Mouse (Mus musculus): ENCODE data around the gene Ugt1a2.
"Not testable (repeated sequence)": the region's sequence is repeated elsewhere in the genome, so short reads cannot be mapped to it uniquely, and the experiment has no call there.

Gene Ugt1a2

DNA sequence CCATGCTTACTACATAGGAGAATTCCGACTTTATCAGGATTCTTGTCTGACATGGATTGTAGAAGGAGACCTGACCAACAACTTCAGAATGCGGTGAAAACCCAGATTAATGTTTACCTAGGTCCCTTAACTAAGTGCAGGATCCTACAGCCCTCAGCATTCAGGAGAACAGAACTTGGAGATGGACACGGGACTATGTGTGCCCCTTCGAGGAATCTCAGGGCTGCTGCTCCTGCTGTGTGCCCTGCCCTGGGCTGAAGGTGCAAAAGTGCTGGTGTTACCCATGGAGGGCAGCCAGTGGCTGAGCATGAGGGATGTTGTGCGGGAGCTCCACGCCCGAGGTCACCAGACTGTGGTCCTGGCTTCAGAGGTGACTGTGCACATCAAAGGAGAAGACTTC, at the start of gene Ugt1a2:
TSS of gene Ugt1a2 (plus strand) at position 146 of the 400 bp plus-strand sequence.
- no peak for DNase-seq (ENCODE audit: low read depth, low spot score)

DNA sequence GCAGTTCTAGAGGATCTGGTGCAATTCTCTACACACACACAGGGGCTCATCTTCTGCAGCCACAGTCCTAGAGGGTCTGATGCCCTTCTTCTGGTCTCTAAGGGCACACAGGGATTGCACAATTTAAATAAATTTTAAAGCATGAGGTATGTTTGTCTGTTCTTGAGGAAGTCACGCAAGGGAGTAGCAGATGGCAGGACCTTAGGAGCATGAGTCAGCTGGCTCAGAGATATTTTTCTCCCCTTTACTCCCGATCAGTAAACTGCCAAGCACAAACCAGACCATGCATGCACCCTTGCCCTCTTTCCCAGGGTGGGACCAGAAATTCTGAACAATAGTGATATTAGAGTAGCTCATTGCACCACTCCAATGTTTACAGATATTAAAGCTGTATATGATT, 42.0 kb upstream of the Ugt1a2 start:
- DNase-seq (ENCODE audit: low read depth, low spot score): no peak

DNA sequence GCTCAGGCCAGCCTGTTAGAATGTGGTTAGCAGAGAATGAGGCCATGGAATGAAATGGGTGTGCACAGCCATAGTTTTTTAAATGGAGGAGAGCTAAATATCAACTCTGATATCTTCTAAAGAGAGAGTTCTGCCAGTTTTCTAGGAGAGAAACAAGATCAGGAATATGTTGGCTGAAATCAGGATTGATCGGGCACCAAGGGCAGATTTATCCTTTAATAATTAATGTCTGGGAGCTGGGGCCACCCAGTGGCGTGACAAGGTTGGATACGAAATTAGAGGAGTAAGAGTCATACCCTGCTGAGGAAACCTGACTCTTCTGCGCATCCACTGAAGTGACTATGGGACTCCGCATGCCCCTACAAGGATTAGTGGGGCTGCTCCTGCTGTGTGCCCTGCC, 34.7 kb upstream of the Ugt1a2 start, which contains the start of gene Ugt1a5:
TSS of gene Ugt1a5 (plus strand) at position 302 of the 400 bp plus-strand sequence.
- DNase-seq (ENCODE audit: low read depth, low spot score): no peak

GRCm38 (mm10) chr1:88172190-88172589, 28.2 kb upstream of the Ugt1a2 start:
- DNase-seq (ENCODE audit: low read depth, low spot score): not testable (repeated sequence)

- no peak for DNase-seq (ENCODE audit: low read depth, low spot score)
These were observed 20.7 kb upstream of the Ugt1a2 start for GRCm38 (mm10) chr1:88179657-88180056.

GRCm38 (mm10) chr1:88186325-88186935, 14.0 kb upstream of the Ugt1a2 start:
- DNase-seq (ENCODE audit: low read depth, low spot score): no peak

- no peak for DNase-seq (ENCODE audit: low read depth, low spot score)
These were observed 8.3 kb upstream of the Ugt1a2 start for GRCm38 (mm10) chr1:88192136-88192535.

- no peak for DNase-seq (ENCODE audit: low read depth, low spot score)
These were observed 4.7 kb upstream of the Ugt1a2 start for GRCm38 (mm10) chr1:88195687-88196086.

DNA sequence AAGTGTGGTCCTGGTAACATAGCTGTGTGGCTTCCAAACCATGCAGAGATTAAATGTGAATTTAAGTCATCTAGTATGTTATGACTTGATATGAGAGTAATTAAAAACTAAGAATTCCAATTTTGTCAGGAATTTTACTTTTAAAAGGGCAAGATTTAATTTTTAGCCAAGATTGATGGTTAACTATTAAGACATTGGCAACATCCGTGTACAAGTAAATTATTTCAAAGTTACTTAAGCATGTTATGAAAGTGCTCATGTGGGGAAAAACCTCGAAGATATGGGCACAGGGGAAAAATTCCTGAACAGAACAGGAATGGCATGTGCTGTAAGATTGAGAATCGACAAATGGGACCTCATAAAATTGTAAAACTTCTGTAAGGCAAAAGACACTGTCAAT, 3.0 kb upstream of the Ugt1a2 start:
- no peak for DNase-seq (ENCODE audit: low read depth, low spot score)

- DNase-seq (ENCODE audit: low read depth, low spot score): no peak
These were observed 405 bp upstream of the Ugt1a2 start for GRCm38 (mm10) chr1:88199996-88200395.

DNA sequence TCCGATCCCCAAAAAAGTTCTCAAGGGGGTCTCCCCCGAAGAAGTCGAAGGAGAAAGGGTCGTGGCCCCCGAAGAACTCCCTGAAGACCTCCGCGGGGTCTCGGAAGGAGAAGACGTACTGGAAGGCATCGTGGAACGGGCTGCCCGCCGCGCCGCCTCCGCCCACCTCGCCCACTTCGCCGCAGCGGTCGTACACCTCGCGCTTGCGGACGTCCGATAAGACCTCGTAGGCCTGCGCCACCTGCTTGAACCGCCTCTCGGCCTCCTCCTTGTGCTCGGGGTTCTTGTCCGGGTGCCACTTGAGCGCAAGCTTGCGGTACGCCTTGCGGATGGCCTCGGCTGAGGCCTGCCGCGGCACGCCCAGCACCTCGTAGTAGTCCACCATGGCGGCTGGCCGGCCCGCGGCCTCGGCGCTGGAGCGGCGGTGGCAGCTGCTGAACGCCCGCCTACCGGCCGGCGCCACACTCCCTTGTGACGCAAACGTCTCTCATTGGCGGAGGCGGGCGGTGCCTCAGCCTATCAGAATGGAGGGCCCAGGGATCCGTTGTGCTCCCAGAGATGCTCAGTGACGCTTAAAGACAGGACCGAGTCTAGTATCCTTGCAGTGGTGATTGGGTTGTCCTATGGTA, 5.0 kb downstream of the Ugt1a2 start, which contains the start of gene Dnajb3:
TSS of gene Dnajb3 (minus strand) at position 489 of the 629 bp plus-strand sequence.
- DNase-seq (ENCODE audit: low read depth, low spot score): peak; percentile 73

DNA sequence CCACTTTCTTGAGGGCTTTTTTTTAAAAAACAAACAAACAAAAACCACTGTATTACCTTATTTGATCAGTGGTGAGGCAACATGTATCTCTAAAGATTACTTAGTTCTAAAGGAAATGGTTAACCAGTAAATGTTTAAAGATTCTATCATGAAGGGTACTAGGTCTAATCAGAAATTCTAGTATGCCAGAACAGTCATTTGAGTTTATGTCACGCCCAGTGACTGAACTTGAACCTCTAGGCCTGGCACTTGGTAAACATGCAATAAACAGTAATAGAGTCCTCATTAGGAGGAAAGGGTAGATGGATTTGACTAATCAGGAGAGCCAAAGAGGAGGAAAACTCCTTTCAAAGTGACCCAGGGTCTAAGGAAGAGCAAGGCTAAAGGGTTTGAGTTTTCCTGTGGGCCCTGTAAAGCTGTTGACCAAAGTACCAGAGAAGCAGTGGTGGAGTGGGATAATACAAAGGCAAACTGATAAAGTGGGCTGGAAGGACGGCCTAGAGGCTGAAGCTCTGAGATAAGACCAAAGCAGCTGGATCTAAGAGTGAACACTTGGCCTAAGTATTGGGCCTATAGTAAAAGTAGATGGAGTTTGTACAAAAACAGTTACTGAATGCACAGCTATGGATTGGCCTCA, 6.6 kb downstream of the Ugt1a2 start:
- no peak for DNase-seq (ENCODE audit: low read depth, low spot score)

- DNase-seq (ENCODE audit: low read depth, low spot score): no peak
These were observed 11.4 kb downstream of the Ugt1a2 start, which contains the start of gene Ugt1a1 for GRCm38 (mm10) chr1:88211812-88212211. TSS of gene Ugt1a1 (plus strand) at chr1:88211959.

- no peak for DNase-seq (ENCODE audit: low read depth, low spot score)
These were observed 12.1 kb downstream of the Ugt1a2 start for GRCm38 (mm10) chr1:88212341-88213045.

DNA sequence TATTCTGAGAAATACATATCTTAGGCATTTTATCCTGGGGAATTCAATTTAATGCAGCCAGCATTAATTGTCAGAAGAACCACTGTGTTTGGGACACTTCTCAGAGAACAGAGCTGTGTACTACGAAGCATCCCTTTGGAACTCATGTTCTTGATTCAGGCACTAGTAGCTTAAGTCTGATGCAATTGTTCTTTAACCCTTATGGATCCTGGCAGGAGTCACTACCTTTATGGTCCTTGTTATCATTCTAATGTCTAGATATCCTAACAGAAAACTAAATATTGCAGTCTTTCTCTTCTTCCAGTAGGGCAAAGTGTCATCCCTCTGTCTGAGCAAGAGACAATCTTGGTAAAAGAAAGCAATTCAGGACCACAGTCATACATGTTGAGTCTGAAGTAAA, 12.7 kb downstream of the Ugt1a2 start:
- no peak for DNase-seq (ENCODE audit: low read depth, low spot score)

DNA sequence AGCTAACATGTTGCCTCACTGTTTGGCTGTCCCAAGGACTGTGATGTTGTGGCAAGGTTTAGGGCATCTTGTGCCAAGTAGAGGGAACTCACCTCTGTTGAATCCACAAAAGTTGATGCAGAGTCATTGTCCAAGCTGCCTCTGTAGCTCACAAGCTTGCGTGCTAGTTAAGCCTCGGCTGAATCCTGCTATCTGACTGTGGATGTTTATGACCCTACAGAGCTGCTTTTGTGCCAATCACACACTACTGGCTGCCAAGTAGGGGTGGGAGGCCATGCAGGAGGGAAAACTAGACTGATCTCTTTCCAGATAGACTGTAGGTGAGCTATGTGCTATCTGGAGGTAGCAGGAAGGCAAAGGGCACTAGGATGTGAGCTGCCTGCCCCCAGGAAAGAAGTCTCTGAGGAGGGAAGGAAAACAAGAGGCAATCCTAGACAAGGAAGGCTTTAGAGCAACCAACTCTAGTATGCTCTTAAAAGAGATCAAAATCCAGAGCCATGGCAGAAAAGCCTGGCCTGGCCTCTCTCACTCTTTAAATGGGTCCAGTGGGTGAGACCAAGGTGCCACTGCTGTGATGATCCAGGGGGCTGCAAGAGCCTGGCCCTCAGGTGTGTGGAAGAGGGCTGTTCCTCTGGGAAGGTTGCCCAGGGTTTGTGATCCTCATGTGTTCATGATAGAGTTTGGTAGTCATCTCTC, 13.5 kb downstream of the Ugt1a2 start:
- no peak for DNase-seq (ENCODE audit: low read depth, low spot score)

DNA sequence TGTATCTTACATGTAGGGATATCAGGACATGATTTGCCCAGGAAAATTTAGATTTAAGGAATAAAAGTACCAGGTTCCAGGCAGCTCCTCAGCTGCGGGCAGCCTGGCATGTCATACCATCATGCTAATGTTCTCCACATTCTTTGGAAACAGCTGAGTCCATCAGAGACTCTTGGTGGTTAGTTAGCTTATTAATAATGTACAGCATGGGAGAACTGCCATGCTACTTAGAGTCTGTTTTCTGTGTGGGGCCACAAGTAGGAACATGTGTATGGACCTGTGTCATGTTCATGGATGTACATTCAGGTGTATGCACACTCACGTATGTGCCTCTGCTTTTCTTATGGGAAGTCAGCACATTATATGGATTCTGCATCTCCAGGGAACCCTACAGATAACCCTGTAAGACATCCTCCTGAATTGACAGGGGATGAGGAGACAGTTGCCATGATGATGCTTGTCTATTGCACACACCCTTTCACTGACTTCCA, 14.1 kb downstream of the Ugt1a2 start:
- no peak for DNase-seq (ENCODE audit: low read depth, low spot score)

DNA sequence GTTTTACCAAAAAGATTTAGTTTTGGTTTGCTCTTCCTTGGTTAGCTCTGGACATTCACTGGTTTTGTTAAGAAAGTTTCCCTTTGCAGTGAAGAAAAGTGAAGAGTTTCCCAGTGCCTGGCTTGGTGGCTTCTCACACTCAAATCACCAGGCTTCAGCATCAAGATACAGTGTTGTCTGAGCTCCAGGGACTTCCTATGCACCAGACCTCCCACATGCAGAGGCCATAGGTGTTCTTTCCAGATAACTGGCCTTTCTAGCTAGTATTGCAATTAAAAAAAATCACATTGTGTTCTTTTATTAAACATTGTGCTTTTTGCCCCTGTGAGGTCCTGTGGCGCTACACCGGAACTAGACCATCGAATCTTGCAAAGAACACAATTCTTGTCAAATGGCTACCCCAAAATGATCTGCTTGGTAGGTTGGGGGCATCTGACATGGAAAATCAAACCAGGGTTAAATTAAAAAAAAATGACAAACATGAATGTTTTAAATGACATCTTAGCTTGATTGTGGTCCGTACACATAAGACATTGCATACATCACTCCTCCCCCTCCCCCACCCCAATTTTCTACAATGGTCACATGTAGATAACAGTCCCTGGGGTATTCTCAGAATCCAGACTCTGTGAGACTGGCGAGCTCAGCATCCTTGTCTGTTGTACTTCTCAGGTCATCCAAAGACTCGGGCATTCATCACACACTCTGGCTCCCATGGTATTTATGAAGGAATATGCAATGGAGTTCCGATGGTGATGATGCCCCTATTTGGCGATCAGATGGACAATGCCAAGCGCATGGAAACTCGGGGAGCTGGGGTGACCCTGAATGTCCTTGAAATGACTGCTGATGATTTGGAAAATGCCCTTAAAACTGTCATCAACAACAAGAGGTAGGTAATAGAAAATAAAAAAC, 15.3 kb downstream of the Ugt1a2 start:
- no peak for DNase-seq (ENCODE audit: low read depth, low spot score)

DNA sequence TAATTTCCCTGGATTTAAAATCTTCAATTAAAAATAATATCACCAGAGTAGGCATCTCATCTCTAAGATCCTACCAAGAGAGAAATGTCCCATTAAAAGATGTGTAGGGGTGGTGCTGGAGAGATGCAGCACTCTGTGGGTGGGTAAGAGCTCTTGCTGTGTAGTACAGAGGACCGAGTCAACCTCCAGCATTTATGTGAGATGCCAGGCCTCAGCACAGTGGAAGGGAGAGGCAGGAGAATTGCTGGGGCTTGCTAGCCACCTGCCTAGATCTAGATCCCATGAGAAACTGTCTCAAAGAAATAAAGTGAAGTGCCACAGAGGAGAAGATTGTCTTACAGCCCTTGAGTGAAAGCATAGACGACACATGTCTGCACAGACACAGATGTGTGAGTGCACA, 16.1 kb downstream of the Ugt1a2 start:
- no peak for DNase-seq (ENCODE audit: low read depth, low spot score)

DNA sequence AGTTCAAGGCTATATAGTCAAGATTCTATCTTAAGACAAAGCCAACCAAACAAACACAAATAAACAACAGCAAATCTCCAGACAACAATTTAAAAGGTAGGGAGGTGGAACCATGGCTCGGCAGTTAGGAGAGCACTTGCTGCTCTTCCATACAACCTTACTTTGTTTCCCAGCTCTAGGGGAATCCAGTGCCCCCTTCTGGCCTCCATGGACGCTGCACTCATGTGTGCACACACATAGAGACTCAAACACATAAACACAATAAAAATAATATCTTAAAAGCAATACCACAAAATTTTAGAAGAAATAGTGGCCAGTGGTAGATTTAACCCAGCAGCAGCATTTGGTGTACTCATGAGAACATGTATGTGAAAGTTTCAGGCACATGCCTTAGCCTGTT, 16.7 kb downstream of the Ugt1a2 start:
- DNase-seq (ENCODE audit: low read depth, low spot score): no peak
